Mouse (Mus musculus): ENCODE data around the gene Pi4kb. TPM values are rescaled to one million over a fixed set of nuclear protein-coding genes. Genes with fewer than 3 reads are reported as not detected.

The Pi4kb gene
- polyA plus RNA-seq, 1 experiment from 2014 or later: 11.6 TPM

GRCm38 (mm10) chr3:95029953-95030352 is 55.4 kb downstream of the Pi4kb start:
- H3K9me3 ChIP-seq (replicated peaks; ENCODE audit: control insufficient read depth, low read length): no peaks in the 10 kb centered on the region
- no peak overlapping the region for H3K4me3 ChIP-seq (ENCODE audit: low read depth, low read length)
- peaks cover 38% of the 10 kb centered on the region for H3K36me3 ChIP-seq (ENCODE audit: control insufficient read depth, insufficient read depth)
- WGBS (ENCODE audit: insufficient replicate concordance): 64% methylated on average over 3 of the region's 3 CpGs
- peaks cover 15% of the 10 kb centered on the region for H3K4me1 ChIP-seq (ENCODE audit: control insufficient read depth, low read depth, low read length)
- no peaks in the 10 kb centered on the region for H3K27me3 ChIP-seq (ENCODE audit: control insufficient read depth, insufficient read depth, low read depth, low read length)
- H3K27ac ChIP-seq (ENCODE audit: low read length): no peak overlapping the region
- no peak overlapping the region for H3K9ac ChIP-seq (ENCODE audit: low read depth, low read length)
- H3K4me2 ChIP-seq (ENCODE audit: low read depth, low read length): no peak overlapping the region
- no peak for ATAC-seq (ENCODE audit: low read depth)

GRCm38 (mm10) chr3:95041625-95042024 is 67.1 kb downstream of the Pi4kb start:
- ATAC-seq (ENCODE audit: low read depth): no peak
- H3K9me3 ChIP-seq (replicated peaks; ENCODE audit: control insufficient read depth, low read length): no peaks in the 10 kb centered on the region
- peak overlapping the region; percentile 86 for H3K4me2 ChIP-seq (ENCODE audit: low read depth, low read length)
- H3K27me3 ChIP-seq (ENCODE audit: control insufficient read depth, insufficient read depth, low read depth, low read length): no peaks in the 10 kb centered on the region
- peaks cover 10% of the 10 kb centered on the region for H3K36me3 ChIP-seq (ENCODE audit: control insufficient read depth, insufficient read depth)
- WGBS (ENCODE audit: insufficient replicate concordance): 8% methylated on average over 3 of the region's 3 CpGs
- H3K4me3 ChIP-seq (ENCODE audit: low read depth, low read length): peak overlapping the region; percentile 97
- peaks cover 27% of the 10 kb centered on the region for H3K4me1 ChIP-seq (ENCODE audit: control insufficient read depth, low read depth, low read length)
- H3K27ac ChIP-seq (ENCODE audit: low read length): peak overlapping the region; percentile 77
- peak overlapping the region; percentile 94 for H3K9ac ChIP-seq (ENCODE audit: low read depth, low read length)

- Histone ChIP-seq H3K9ac (ENCODE audit: low read depth, low read length) (peak within 1 kb of the TSS; percentile 94), H3K4me2 (ENCODE audit: low read depth, low read length) (peak within 1 kb of the TSS; percentile 86), H3K27me3 (ENCODE audit: control insufficient read depth, insufficient read depth, low read depth, low read length) (no peaks in the 10 kb centered on the region), H3K4me1 (ENCODE audit: control insufficient read depth, low read depth, low read length) (peaks cover 33% of the 10 kb centered on the region), H3K4me3 (ENCODE audit: low read depth, low read length) (peak within 1 kb of the TSS; percentile 97), H3K27ac (ENCODE audit: low read length) (peak within 1 kb of the TSS; percentile 77), H3K9me3 (replicated peaks; ENCODE audit: control insufficient read depth, low read length) (no peaks in the 10 kb centered on the region), H3K36me3 (ENCODE audit: control insufficient read depth, insufficient read depth) (peaks cover 6% of the 10 kb centered on the region)
- ATAC-seq (ENCODE audit: low read depth): peak; percentile 99
- under 1% methylated on average over 36 of the region's 36 CpGs for WGBS (ENCODE audit: insufficient replicate concordance)
These were observed 67.8 kb downstream of the Pi4kb start, which contains the start of gene Psmd4 for GRCm38 (mm10) chr3:95042166-95042837. Psmd4 (minus strand) TSS chr3:95042614.

- Histone ChIP-seq H3K4me1 (ENCODE audit: control insufficient read depth, low read depth, low read length) (peaks cover 34% of the 10 kb centered on the region), H3K9ac (ENCODE audit: low read depth, low read length) (peak overlapping the region; percentile 94), H3K27me3 (ENCODE audit: control insufficient read depth, insufficient read depth, low read depth, low read length) (no peaks in the 10 kb centered on the region), H3K4me3 (ENCODE audit: low read depth, low read length) (peak overlapping the region; percentile 97), H3K9me3 (replicated peaks; ENCODE audit: control insufficient read depth, low read length) (no peaks in the 10 kb centered on the region), H3K27ac (ENCODE audit: low read length) (peak overlapping the region; percentile 77), H3K36me3 (ENCODE audit: control insufficient read depth, insufficient read depth) (peaks cover 5% of the 10 kb centered on the region; the same call in 1 of the 2 replicates), H3K4me2 (ENCODE audit: low read depth, low read length) (peak overlapping the region; percentile 58)
- ATAC-seq (ENCODE audit: low read depth): peak; percentile 8
- 6% methylated on average over 7 of the region's 7 CpGs for WGBS (ENCODE audit: insufficient replicate concordance)
These were observed 68.3 kb downstream of the Pi4kb start for GRCm38 (mm10) chr3:95042838-95043229.

GRCm38 (mm10) chr3:95043251-95043650 is 68.7 kb downstream of the Pi4kb start:
- no peak overlapping the region for H3K9ac ChIP-seq (ENCODE audit: low read depth, low read length)
- H3K27ac ChIP-seq (ENCODE audit: low read length): 0 out of 2 replicates have a peak overlapping the region, but pooled peaks have one; percentile 62
- H3K4me2 ChIP-seq (ENCODE audit: low read depth, low read length): no peak overlapping the region

GRCm38 (mm10) chr3:95046462-95047057 is 72.0 kb downstream of the Pi4kb start:
- peak overlapping the region; percentile 35; the same call in 1 of the 2 replicates for H3K9ac ChIP-seq (ENCODE audit: low read depth, low read length)
- peak overlapping the region; percentile 80 for H3K27ac ChIP-seq (ENCODE audit: low read length)
- peaks cover 27% of the 10 kb centered on the region for H3K4me1 ChIP-seq (ENCODE audit: control insufficient read depth, low read depth, low read length)
- H3K9me3 ChIP-seq (replicated peaks; ENCODE audit: control insufficient read depth, low read length): no peaks in the 10 kb centered on the region
- H3K27me3 ChIP-seq (ENCODE audit: control insufficient read depth, insufficient read depth, low read depth, low read length): no peaks in the 10 kb centered on the region
- no peaks in the 10 kb centered on the region for H3K36me3 ChIP-seq (ENCODE audit: control insufficient read depth, insufficient read depth)
- peak overlapping the region; percentile 35 for H3K4me3 ChIP-seq (ENCODE audit: low read depth, low read length)
- 24% methylated on average over 11 of the region's 11 CpGs for WGBS (ENCODE audit: insufficient replicate concordance)
- ATAC-seq (ENCODE audit: low read depth): no peak
- peak overlapping the region; percentile 54 for H3K4me2 ChIP-seq (ENCODE audit: low read depth, low read length)

More at GRCm38 (mm10) chr3:95043251-95043650, 68.7 kb downstream of the Pi4kb start:
- 53% methylated on average over 6 of the region's 6 CpGs for WGBS (ENCODE audit: insufficient replicate concordance)
- no peak for ATAC-seq (ENCODE audit: low read depth)
- Histone ChIP-seq H3K27me3 (ENCODE audit: control insufficient read depth, insufficient read depth, low read depth, low read length) (no peaks in the 10 kb centered on the region), H3K36me3 (ENCODE audit: control insufficient read depth, insufficient read depth) (peaks cover 5% of the 10 kb centered on the region; the same call in 1 of the 2 replicates), H3K4me1 (ENCODE audit: control insufficient read depth, low read depth, low read length) (peaks cover 34% of the 10 kb centered on the region), H3K9me3 (replicated peaks; ENCODE audit: control insufficient read depth, low read length) (no peaks in the 10 kb centered on the region), H3K4me3 (ENCODE audit: low read depth, low read length) (no peak overlapping the region)

GRCm38 (mm10) chr3:95047914-95048313 is 73.4 kb downstream of the Pi4kb start:
- 81% methylated on average over 3 of the region's 3 CpGs for WGBS (ENCODE audit: insufficient replicate concordance)
- H3K4me3 ChIP-seq (ENCODE audit: low read depth, low read length): no peak overlapping the region
- no peak overlapping the region for H3K4me2 ChIP-seq (ENCODE audit: low read depth, low read length)
- no peaks in the 10 kb centered on the region for H3K36me3 ChIP-seq (ENCODE audit: control insufficient read depth, insufficient read depth)
- no peak overlapping the region for H3K27ac ChIP-seq (ENCODE audit: low read length)
- H3K9me3 ChIP-seq (replicated peaks; ENCODE audit: control insufficient read depth, low read length): no peaks in the 10 kb centered on the region
- H3K4me1 ChIP-seq (ENCODE audit: control insufficient read depth, low read depth, low read length): peaks cover 22% of the 10 kb centered on the region
- ATAC-seq (ENCODE audit: low read depth): no peak
- no peaks in the 10 kb centered on the region for H3K27me3 ChIP-seq (ENCODE audit: control insufficient read depth, insufficient read depth, low read depth, low read length)
- no peak overlapping the region for H3K9ac ChIP-seq (ENCODE audit: low read depth, low read length)

GRCm38 (mm10) chr3:95052959-95053358 is 78.4 kb downstream of the Pi4kb start:
- H3K27me3 ChIP-seq (ENCODE audit: control insufficient read depth, insufficient read depth, low read depth, low read length): no peaks in the 10 kb centered on the region
- H3K4me1 ChIP-seq (ENCODE audit: control insufficient read depth, low read depth, low read length): peaks cover 24% of the 10 kb centered on the region
- whole genome bisulfite sequencing (ENCODE audit: insufficient replicate concordance): 36% methylated on average over 1 of the region's 1 CpGs
- no peak overlapping the region for H3K4me3 ChIP-seq (ENCODE audit: low read depth, low read length)
- H3K9me3 ChIP-seq (replicated peaks; ENCODE audit: control insufficient read depth, low read length): no peaks in the 10 kb centered on the region
- no peak overlapping the region for H3K27ac ChIP-seq (ENCODE audit: low read length)
- no peak for ATAC-seq (ENCODE audit: low read depth)
- H3K9ac ChIP-seq (ENCODE audit: low read depth, low read length): no peak overlapping the region
- no peaks in the 10 kb centered on the region for H3K36me3 ChIP-seq (ENCODE audit: control insufficient read depth, insufficient read depth)
- H3K4me2 ChIP-seq (ENCODE audit: low read depth, low read length): no peak overlapping the region

GRCm38 (mm10) chr3:95053701-95054100 is 79.2 kb downstream of the Pi4kb start:
- H3K4me2 ChIP-seq (ENCODE audit: low read depth, low read length): no peak overlapping the region
- H3K36me3 ChIP-seq (ENCODE audit: control insufficient read depth, insufficient read depth): no peaks in the 10 kb centered on the region
- H3K9ac ChIP-seq (ENCODE audit: low read depth, low read length): no peak overlapping the region
- no peaks in the 10 kb centered on the region for H3K27me3 ChIP-seq (ENCODE audit: control insufficient read depth, insufficient read depth, low read depth, low read length)
- ATAC-seq (ENCODE audit: low read depth): no peak
- no peak overlapping the region for H3K27ac ChIP-seq (ENCODE audit: low read length)
- H3K4me1 ChIP-seq (ENCODE audit: control insufficient read depth, low read depth, low read length): peaks cover 24% of the 10 kb centered on the region
- no peaks in the 10 kb centered on the region for H3K9me3 ChIP-seq (replicated peaks; ENCODE audit: control insufficient read depth, low read length)
- H3K4me3 ChIP-seq (ENCODE audit: low read depth, low read length): no peak overlapping the region
- WGBS (ENCODE audit: insufficient replicate concordance): 34% methylated on average over 3 of the region's 3 CpGs

Data from liver, embryonic 16.5 days (tissue).